Mouse (Mus musculus) CH12.LX (cell line): ENCODE data around the gene Elfn2. TPM values are rescaled to one million over a fixed set of nuclear protein-coding genes. Genes with fewer than 3 reads are reported as not detected.

Experiments used
- DNase-seq: peaks from one replicate; pipeline ENCODE4 v3.0.0-alpha.2; 2013; ENCODE audit errors: extremely low read depth
- H3K27ac ChIP-seq: 2 replicates; pipeline ENCODE4 v1.5.1; 2012; ENCODE audit warnings: low read depth, mild to moderate bottlenecking, control low read depth, moderate library complexity; ENCODE audit not compliant: insufficient read depth
- H3K27me3 ChIP-seq: replicated peaks from 2 replicates; pipeline ENCODE3; 2012; ENCODE audit warnings: inconsistent platforms
- H3K36me3 ChIP-seq, 2 experiments: replicated peaks in 1 of 2; 2 replicates each; pipeline versions ENCODE3 to v1.6.1; 2012; ENCODE audit warnings: inconsistent platforms in 1 of 2, low read length in 1 of 2, mild to moderate bottlenecking in 1 of 2, mixed read lengths in 1 of 2, moderate library complexity in 1 of 2; ENCODE audit not compliant: control insufficient read depth in 1 of 2, insufficient read depth in 1 of 2
- H3K4me1 ChIP-seq, 2 experiments: 2 replicates each; pipeline ENCODE4 v1.6.1; 2012; ENCODE audit warnings: inconsistent platforms in 1 of 2, moderate library complexity in 1 of 2; ENCODE audit not compliant: insufficient read depth in 2 of 2, control insufficient read depth in 1 of 2
- H3K4me2 ChIP-seq: 2 replicates; pipeline ENCODE4 v1.6.1; 2012; ENCODE audit warnings: low read depth, mild to moderate bottlenecking, control low read depth; ENCODE audit not compliant: poor library complexity, insufficient read depth, severe bottlenecking
- H3K4me3 ChIP-seq, 3 experiments: fragments of 150-350 bp in 1 of 3; sonication (generic) in 1 of 3; replicated peaks in 1 of 3; 2 replicates each; pipeline versions ENCODE3 to v1.5.1; 2011 to 2012; ENCODE audit warnings: low read depth in 2 of 3, low read length in 2 of 3, mild to moderate bottlenecking in 2 of 3, moderate library complexity in 2 of 3, control low read depth in 1 of 3, improper control_type of control experiment in 1 of 3, inconsistent platforms in 1 of 3, mixed read lengths in 1 of 3; ENCODE audit not compliant: poor library complexity in 1 of 3
- H3K79me2 ChIP-seq: replicated peaks from 2 replicates; pipeline ENCODE4 v1.6.1; 2012; ENCODE audit warnings: mild to moderate bottlenecking, moderate library complexity; ENCODE audit not compliant: control insufficient read depth, poor library complexity, insufficient read depth, severe bottlenecking; ENCODE audit errors: extremely low read depth
- H3K9ac ChIP-seq: 2 replicates; pipeline ENCODE4 v1.6.1; 2012; ENCODE audit warnings: low read depth, mild to moderate bottlenecking, control low read depth, moderate library complexity; ENCODE audit not compliant: insufficient read depth
- H3K9me3 ChIP-seq: replicated peaks from 2 replicates; pipeline ENCODE3; 2012; ENCODE audit warnings: low read length, inconsistent platforms, mixed read lengths
- BHLHE40 ChIP-seq: IDR thresholded peaks from 2 replicates; pipeline ENCODE4 v1.6.1; 2011; ENCODE audit warnings: mild to moderate bottlenecking, low read depth, low read length, improper control_type of control experiment
- CHD1 ChIP-seq: IDR thresholded peaks from 2 replicates; pipeline ENCODE4 v1.6.1; 2012; ENCODE audit warnings: low read depth, low read length, improper control_type of control experiment, inconsistent platforms
- CHD2 ChIP-seq: IDR thresholded peaks from 2 replicates; pipeline ENCODE4 v1.6.1; 2011; ENCODE audit warnings: low read length, improper control_type of control experiment
- CTCF ChIP-seq, 2 experiments: IDR thresholded peaks in 1 of 2; conservative IDR thresholded peaks in 1 of 2; 2 replicates each; pipeline ENCODE4 v1.5.1; 2011 to 2012; ENCODE audit warnings: low read depth in 2 of 2, low read length in 2 of 2, improper control_type of control experiment in 1 of 2, inconsistent platforms in 1 of 2, mild to moderate bottlenecking in 1 of 2, moderate library complexity in 1 of 2
- E2F4 ChIP-seq: IDR thresholded peaks from 2 replicates; pipeline ENCODE4 v1.6.1; 2011; ENCODE audit warnings: low read depth, low read length, improper control_type of control experiment; ENCODE audit not compliant: insufficient replicate concordance
- MEF2A ChIP-seq: IDR thresholded peaks from 2 replicates; pipeline ENCODE4 v1.6.1; 2014; ENCODE audit warnings: low read depth, mild to moderate bottlenecking, inconsistent platforms, low read length, improper control_type of control experiment, borderline replicate concordance
- MXI1 ChIP-seq: IDR thresholded peaks from 2 replicates; pipeline ENCODE4 v1.6.1; 2011; ENCODE audit warnings: mild to moderate bottlenecking, low read depth, low read length, improper control_type of control experiment
- MYC ChIP-seq: IDR thresholded peaks from 2 replicates; pipeline ENCODE4 v1.6.1; 2011; ENCODE audit warnings: low read depth, mild to moderate bottlenecking, improper control_type of control experiment, low read length
- NRF1 ChIP-seq: IDR thresholded peaks from 2 replicates; pipeline ENCODE4 v1.6.1; 2014; ENCODE audit warnings: low read depth, mild to moderate bottlenecking, inconsistent platforms, low read length, improper control_type of control experiment, moderate library complexity
- POLR2A ChIP-seq: IDR thresholded peaks from 2 replicates; pipeline ENCODE4 v1.6.1; 2011; ENCODE audit warnings: low read depth, mild to moderate bottlenecking, improper control_type of control experiment, low read length
- USF1 ChIP-seq: IDR thresholded peaks from 2 replicates; pipeline ENCODE4 v1.6.1; 2014; ENCODE audit warnings: low read depth, mild to moderate bottlenecking, inconsistent platforms, low read length, improper control_type of control experiment
- ZC3H11A ChIP-seq: IDR thresholded peaks from 2 replicates; pipeline ENCODE4 v1.6.1; 2012; ENCODE audit warnings: low read depth, mild to moderate bottlenecking, inconsistent platforms, low read length, improper control_type of control experiment
- dilution Hi-C: fragments of 300-500 bp; cut with MboI; formaldehyde crosslinking; loops from 2 replicates; pipeline ENCODE4 v1.14.3; 2020; ENCODE audit warnings: low sequenced_read_pairs; ENCODE audit not compliant: extremely low pct_unique_long_range_greater_than_20kb, extremely low pct_ligation_motif_present
- in situ Hi-C: fragments of 300-500 bp; cut with MboI; formaldehyde crosslinking; loops from 3 replicates; pipeline ENCODE4 v1.14.3; 2019; ENCODE audit warnings: low sequenced_read_pairs, low pct_ligation_motif_present, low pct_unique_long_range_greater_than_20kb, mixed read lengths
- polyA plus RNA-seq: library from polyadenylated mRNA; unstranded; fragments of >175 nt; gene quantifications from 2 replicates; pipeline ENCODE4 v1.2.1, GENCODE M21; 2012; ENCODE audit warnings: low read depth; ENCODE audit not compliant: insufficient read length
- total RNA-seq, 2 experiments: library from RNA; depleted of rRNA; stranded (reverse); fragments of 300-350 nt in 1 of 2; fragments of >200 nt in 1 of 2; gene quantifications; 2 replicates each; pipeline ENCODE4 v1.2.3; 2012 to 2014

The Elfn2 gene
- total and polyA plus RNA-seq, 3 experiments, result 0.06 TPM; not detected in 2

DNA sequence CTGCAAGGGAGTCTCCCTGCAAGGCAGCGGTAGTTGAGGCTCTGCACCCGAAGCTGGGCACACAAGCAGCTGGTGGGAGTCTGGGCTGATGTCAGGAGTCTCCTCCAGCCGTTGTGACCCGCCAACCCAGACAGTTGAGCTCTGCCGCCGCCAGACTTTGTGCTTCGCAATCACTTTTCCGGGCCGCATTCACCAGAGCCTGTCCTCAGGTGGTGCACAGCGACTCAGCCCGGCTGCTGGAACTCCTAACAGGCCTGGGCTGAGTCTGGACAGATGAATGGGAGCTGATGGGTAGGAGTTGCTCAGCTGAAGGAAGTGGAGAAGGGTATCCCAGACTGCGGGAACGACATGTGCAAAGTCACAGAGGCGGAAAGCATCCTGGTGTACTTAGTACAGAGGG lies 845 bp upstream of the Elfn2 start:
- Histone ChIP-seq H3K4me2 (no peak overlapping the region), H3K36me3 (no peaks in the 10 kb centered on the region), H3K9me3 (no peaks in the 10 kb centered on the region), H3K79me2 (no peaks in the 10 kb centered on the region), H3K4me3 (no peak overlapping the region), H3K27ac (no peak overlapping the region), H3K9ac (no peak overlapping the region), H3K27me3 (peaks cover 92% of the 10 kb centered on the region), H3K4me1 (peaks cover 0 to 3% of the 10 kb centered on the region in 2 experiments; a peak in 1 of 4 replicates)
- no peak for DNase-seq
- TF ChIP-seq MXI1, result no peak
- no peak for TF ChIP-seq ZC3H11A
- no peak for TF ChIP-seq MYC
- TF ChIP-seq CHD2, result no peak
- dilution Hi-C loops, result no loop called here
- in situ Hi-C loops, result no loop called here

DNA sequence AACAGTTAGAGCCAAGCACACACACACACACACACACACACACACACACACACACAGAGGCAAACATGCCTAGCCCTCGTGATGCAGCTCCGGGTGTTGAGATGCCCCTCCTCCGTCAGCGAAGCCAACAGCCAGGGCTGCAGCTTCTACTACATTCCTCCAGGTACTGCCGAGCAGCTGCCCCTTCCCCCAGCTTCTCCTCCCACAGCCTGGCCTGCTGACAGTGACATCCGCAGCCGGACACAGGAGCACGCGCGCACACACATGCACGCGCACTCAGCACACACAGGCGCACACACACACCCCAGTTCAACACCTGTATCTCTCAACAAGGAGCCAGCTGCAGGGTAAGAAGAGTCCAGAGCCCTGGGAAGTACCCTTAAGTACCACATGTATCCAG lies 1.6 kb downstream of the Elfn2 start:
- dilution Hi-C loops, result no loop called here
- Histone ChIP-seq H3K79me2 (no peaks in the 10 kb centered on the region), H3K27me3 (peaks cover 92% of the 10 kb centered on the region)

DNA sequence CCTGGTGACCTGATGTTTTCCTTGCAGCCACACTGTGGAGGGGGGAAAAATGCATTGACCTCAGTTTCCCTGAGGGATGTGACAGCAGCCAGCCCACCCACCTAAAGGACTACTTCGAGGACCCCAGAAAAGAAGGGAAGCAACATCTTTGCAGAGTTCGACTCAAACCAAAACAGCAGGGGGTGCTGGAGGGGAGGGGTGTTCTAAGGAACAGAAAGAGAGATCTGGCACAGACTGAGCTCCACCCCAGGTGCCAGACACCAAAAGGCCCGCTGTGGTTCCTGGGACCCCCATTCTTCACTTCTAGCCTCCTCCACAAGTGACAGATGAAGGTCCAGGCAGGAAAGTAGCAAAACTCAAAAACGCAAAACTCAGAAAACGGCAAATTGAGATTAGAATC lies 2.7 kb downstream of the Elfn2 start:
- H3K27ac ChIP-seq, result no peak overlapping the region
- H3K4me1 ChIP-seq, result peaks cover 10 to 16% of the 10 kb centered on the region in 2 experiments
- DNase-seq, result no peak
- TF ChIP-seq POLR2A (no peak), NRF1 (no peak), CTCF (conservative IDR thresholded peaks at IDR 0.05 in 1 of 2, IDR thresholded peaks at IDR 0.05 in 1 of 2; ENCODE audit: low read depth in 2 of 2, low read length in 2 of 2) (peak in 1 of 2 experiments; percentile 14; a peak in 1 of 4 replicates)
- H3K4me2 ChIP-seq, result no peak overlapping the region
- H3K9ac ChIP-seq, result no peak overlapping the region
- dilution Hi-C loops (no loop called here), in situ Hi-C loops (no loop called here)
- no peaks in the 10 kb centered on the region for H3K79me2 ChIP-seq
- no peak overlapping the region for H3K4me3 ChIP-seq
- no peaks in the 10 kb centered on the region for H3K9me3 ChIP-seq
- peaks cover 95% of the 10 kb centered on the region for H3K27me3 ChIP-seq
- no peaks in the 10 kb centered on the region for H3K36me3 ChIP-seq

More for the DNA sequence above, 1.6 kb downstream of the Elfn2 start:
- H3K36me3 ChIP-seq, result no peaks in the 10 kb centered on the region
- in situ Hi-C loops, result no loop called here
- no peak overlapping the region for H3K9ac ChIP-seq
- no peak overlapping the region for H3K27ac ChIP-seq
- no peaks in the 10 kb centered on the region for H3K9me3 ChIP-seq
- peaks cover 10 to 14% of the 10 kb centered on the region in 2 experiments for H3K4me1 ChIP-seq
- TF ChIP-seq USF1, result no peak
- no peak for TF ChIP-seq CTCF (conservative IDR thresholded peaks at IDR 0.05 in 1 of 2, IDR thresholded peaks at IDR 0.05 in 1 of 2; ENCODE audit: low read depth in 2 of 2, low read length in 2 of 2)
- no peak for TF ChIP-seq MEF2A
- no peak for TF ChIP-seq BHLHE40
- TF ChIP-seq CHD1, result no peak
- TF ChIP-seq E2F4, result no peak
- no peak for DNase-seq
- H3K4me3 ChIP-seq, result no peak overlapping the region
- no peak overlapping the region for H3K4me2 ChIP-seq
